Mouse (Mus musculus) heart, embryonic 14.5 days (tissue): ENCODE results near the gene Scrn3. TPM values are rescaled to one million over a fixed set of nuclear protein-coding genes. Genes with fewer than 3 reads are reported as not detected.

ENCODE experiments used
- ATAC-seq: fragments of 200-750 bp; cut with Nextera tagmentation; 2 replicates; pipeline ENCODE4 v1.8.0; 2017; ENCODE audit warnings: low read depth, moderate TSS enrichment; ENCODE audit not compliant: insufficient number of reproducible peaks, insufficient read depth, low FRiP score
- H3K27ac ChIP-seq, 2 experiments: fragments of 200-500 bp in 1 of 2; fragments of 300-500 bp in 1 of 2; sonication (generic) in 1 of 2; replicated peaks in 1 of 2; 2 replicates each; pipeline ENCODE4 v1.5.1; 2012 to 2014; ENCODE audit warnings: low read depth in 2 of 2, low read length in 2 of 2, control low read depth in 1 of 2, mild to moderate bottlenecking in 1 of 2, mixed read lengths in 1 of 2; ENCODE audit not compliant: control insufficient read depth in 1 of 2, insufficient read depth in 1 of 2
- H3K27me3 ChIP-seq: fragments of 300-500 bp; sonication (generic); 2 replicates; pipeline ENCODE4 v1.6.1; 2014; ENCODE audit warnings: mild to moderate bottlenecking, low read length, control low read depth; ENCODE audit not compliant: control insufficient read depth, insufficient read depth
- H3K36me3 ChIP-seq: fragments of 300-500 bp; sonication (generic); 2 replicates; pipeline ENCODE4 v1.6.1; 2014; ENCODE audit warnings: mild to moderate bottlenecking, control low read depth, low read length, mixed read lengths; ENCODE audit not compliant: control insufficient read depth, insufficient read depth
- H3K4me1 ChIP-seq, 2 experiments: fragments of 200-500 bp in 1 of 2; fragments of 300-500 bp in 1 of 2; sonication (generic) in 1 of 2; 2 replicates each; pipeline ENCODE4 v1.6.1; 2012 to 2014; ENCODE audit warnings: low read length in 2 of 2, control low read depth in 1 of 2, mixed read lengths in 1 of 2; ENCODE audit not compliant: control insufficient read depth in 2 of 2, insufficient read depth in 2 of 2
- H3K4me2 ChIP-seq: fragments of 300-500 bp; sonication (generic); 2 replicates; pipeline ENCODE4 v1.6.1; 2014; ENCODE audit warnings: mild to moderate bottlenecking, low read length
- H3K4me3 ChIP-seq, 2 experiments: fragments of 200-500 bp in 1 of 2; fragments of 300-500 bp in 1 of 2; sonication (generic) in 1 of 2; 2 replicates each; pipeline ENCODE4 v1.5.1; 2012 to 2014; ENCODE audit warnings: low read length in 2 of 2, mild to moderate bottlenecking in 2 of 2, control low read depth in 1 of 2, low read depth in 1 of 2, moderate library complexity in 1 of 2; ENCODE audit not compliant: control insufficient read depth in 1 of 2, insufficient read depth in 1 of 2
- H3K9ac ChIP-seq: fragments of 300-500 bp; sonication (generic); 2 replicates; pipeline ENCODE4 v1.6.1; 2014; ENCODE audit warnings: mild to moderate bottlenecking, low read length
- H3K9me3 ChIP-seq: fragments of 300-500 bp; sonication (generic); 2 replicates; pipeline ENCODE4 v1.6.1; 2016; ENCODE audit warnings: low read length, control low read depth; ENCODE audit not compliant: control insufficient read depth
- WGBS: fragments of 180-500 bp; shearing (Covaris S2); extraction: QIAGEN DNeasy Blood & Tissue Kit; methylation state at CpG from one replicate; pipeline ENCODE4 v1.1.7; 2014; 5-methylcytosine and 5-hydroxymethylcytosine counted together
- polyA plus RNA-seq: library from polyadenylated mRNA; unstranded; fragments of >200 nt; fragmentation: Nextera tagmentation; extraction: Ambion mirVana; gene quantifications from 2 replicates; pipeline ENCODE4 v1.2.1, GENCODE M21; 2014

Gene Scrn3
- polyA plus RNA-seq, 1 experiment from 2014 or later: 13.7 TPM

DNA sequence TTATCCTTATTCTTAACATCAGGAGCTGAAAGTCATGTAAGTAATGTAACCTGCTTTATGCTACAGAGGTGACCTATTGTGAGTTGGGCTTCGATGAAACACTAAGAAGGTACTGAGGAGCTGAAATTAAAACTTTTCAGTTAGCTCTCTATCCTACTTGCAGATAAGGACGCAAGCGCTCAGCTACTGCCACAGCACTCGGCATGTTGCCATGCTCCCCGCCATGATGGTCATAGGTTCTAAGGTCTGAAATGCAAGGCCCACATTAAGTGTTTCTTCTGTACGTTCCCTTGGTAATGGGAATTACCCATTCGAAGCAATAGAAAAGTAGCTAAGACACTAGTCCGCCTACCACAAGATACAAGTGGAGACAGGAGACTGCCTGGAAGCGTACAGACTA is 9.7 kb upstream of the Scrn3 start:
- Histone ChIP-seq H3K27me3 (no peaks in the 10 kb centered on the region), H3K4me1 (no peaks in the 10 kb centered on the region), H3K4me2 (no peak overlapping the region), H3K9me3 (no peaks in the 10 kb centered on the region), H3K9ac (no peak overlapping the region), H3K27ac (no peak overlapping the region), H3K4me3 (no peak overlapping the region), H3K36me3 (peaks cover 84% of the 10 kb centered on the region)
- no peak for ATAC-seq
- WGBS: 92% methylated on average over 9 of the region's 9 CpGs

- Histone ChIP-seq H3K9me3 (no peaks in the 10 kb centered on the region), H3K36me3 (peaks cover 88% of the 10 kb centered on the region), H3K4me2 (no peak overlapping the region), H3K27me3 (no peaks in the 10 kb centered on the region), H3K27ac (no peak overlapping the region), H3K4me3 (no peak overlapping the region), H3K9ac (no peak overlapping the region), H3K4me1 (no peaks in the 10 kb centered on the region)
- ATAC-seq: no peak
- 90% methylated on average over 5 of the region's 5 CpGs for WGBS
These were observed 7.9 kb upstream of the Scrn3 start for GRCm38 (mm10) chr2:73304506-73304905.

- 94% methylated on average over 7 of the region's 7 CpGs for WGBS
- peaks cover 89% of the 10 kb centered on the region for H3K36me3 ChIP-seq
- H3K9me3 ChIP-seq: no peaks in the 10 kb centered on the region
- H3K4me2 ChIP-seq: no peak overlapping the region
- no peak for ATAC-seq
- H3K27me3 ChIP-seq: no peaks in the 10 kb centered on the region
- H3K9ac ChIP-seq: no peak overlapping the region
- H3K4me1 ChIP-seq: no peaks in the 10 kb centered on the region
- H3K4me3 ChIP-seq: no peak overlapping the region
- H3K27ac ChIP-seq: no peak overlapping the region
These were observed 6.4 kb upstream of the Scrn3 start for GRCm38 (mm10) chr2:73306006-73306405.

DNA sequence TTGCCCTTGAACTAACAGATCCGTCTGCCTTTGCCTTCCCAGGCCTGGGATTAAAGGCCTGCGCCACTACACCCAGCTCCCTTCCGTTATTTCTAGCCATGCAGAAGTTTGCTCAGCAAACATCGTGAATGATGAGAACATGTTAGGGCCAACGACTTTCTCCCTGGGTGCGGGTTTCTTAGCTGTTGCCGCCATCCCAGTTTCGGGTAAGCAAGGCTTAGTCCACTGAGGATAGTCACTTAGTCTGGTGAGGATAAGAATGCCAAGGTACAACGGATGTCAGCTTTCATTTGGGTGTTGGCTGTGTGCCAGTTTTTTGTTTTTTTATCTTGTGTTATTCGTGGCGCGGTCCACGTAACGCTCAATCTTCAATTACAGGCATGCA is 708 bp downstream of the Scrn3 start:
- H3K9ac ChIP-seq: peak overlapping the region; percentile 84
- peak overlapping the region; percentile 50 to 78 for H3K4me3 ChIP-seq
- H3K4me1 ChIP-seq: peaks cover 0 to 13% of the 10 kb centered on the region in 2 experiments; a peak in 3 of 4 replicates
- 24% methylated on average over 14 of the region's 14 CpGs for WGBS
- no peaks in the 10 kb centered on the region for H3K9me3 ChIP-seq
- peaks cover 30% of the 10 kb centered on the region for H3K36me3 ChIP-seq
- peak overlapping the region; percentile 77 for H3K4me2 ChIP-seq
- peak overlapping the region; percentile 79 to 90 for H3K27ac ChIP-seq
- ATAC-seq: 0 out of 2 replicates have a peak, but pooled peaks have one; percentile 10
- no peaks in the 10 kb centered on the region for H3K27me3 ChIP-seq

DNA sequence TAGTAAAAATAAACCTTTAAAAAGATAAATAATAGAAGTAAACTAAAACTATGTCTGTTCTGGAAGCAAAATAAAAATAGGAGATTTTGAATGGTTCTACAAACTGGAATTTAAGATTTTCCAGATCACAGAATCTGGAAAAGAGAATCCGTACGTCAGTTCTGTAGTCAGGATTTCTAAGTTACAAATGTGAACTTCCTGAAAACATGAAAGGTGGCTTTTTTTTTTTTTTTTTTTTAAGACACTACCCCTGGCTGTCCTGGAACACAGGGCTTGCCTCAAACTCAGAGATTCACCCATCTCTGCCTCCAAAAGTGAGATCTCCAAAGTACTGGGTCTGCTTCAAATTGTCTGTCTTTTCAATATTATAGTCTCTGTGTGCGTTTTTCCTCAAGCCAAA is 1.9 kb downstream of the Scrn3 start:
- peaks cover 27% of the 10 kb centered on the region for H3K36me3 ChIP-seq
- H3K9me3 ChIP-seq: no peaks in the 10 kb centered on the region
- peaks cover 0 to 13% of the 10 kb centered on the region in 2 experiments; a peak in 3 of 4 replicates for H3K4me1 ChIP-seq
- H3K4me2 ChIP-seq: no peak overlapping the region
- no peak overlapping the region for H3K27ac ChIP-seq
- H3K27me3 ChIP-seq: no peaks in the 10 kb centered on the region
- H3K9ac ChIP-seq: no peak overlapping the region
- H3K4me3 ChIP-seq: no peak overlapping the region
- ATAC-seq: no peak
- WGBS: 89% methylated on average over 3 of the region's 3 CpGs

- peaks cover 22% of the 10 kb centered on the region for H3K36me3 ChIP-seq
- no peak overlapping the region for H3K27ac ChIP-seq
- H3K9me3 ChIP-seq: no peaks in the 10 kb centered on the region
- ATAC-seq: no peak
- WGBS: 93% methylated on average over 9 of the region's 9 CpGs
- H3K4me3 ChIP-seq: no peak overlapping the region
- no peak overlapping the region for H3K9ac ChIP-seq
- no peak overlapping the region for H3K4me2 ChIP-seq
- H3K4me1 ChIP-seq: peaks cover 0 to 5% of the 10 kb centered on the region in 2 experiments; a peak in 1 of 4 replicates
- no peaks in the 10 kb centered on the region for H3K27me3 ChIP-seq
These were observed 5.0 kb downstream of the Scrn3 start for GRCm38 (mm10) chr2:73317426-73317825.

- Histone ChIP-seq H3K4me1 (no peaks in the 10 kb centered on the region), H3K27ac (no peak overlapping the region), H3K9ac (no peak overlapping the region), H3K4me3 (no peak overlapping the region), H3K4me2 (no peak overlapping the region), H3K27me3 (no peaks in the 10 kb centered on the region), H3K36me3 (peaks cover 22% of the 10 kb centered on the region), H3K9me3 (no peaks in the 10 kb centered on the region)
- 76% methylated on average over 5 of the region's 5 CpGs for WGBS
- no peak for ATAC-seq
These were observed 6.8 kb downstream of the Scrn3 start for GRCm38 (mm10) chr2:73319218-73319617.

DNA sequence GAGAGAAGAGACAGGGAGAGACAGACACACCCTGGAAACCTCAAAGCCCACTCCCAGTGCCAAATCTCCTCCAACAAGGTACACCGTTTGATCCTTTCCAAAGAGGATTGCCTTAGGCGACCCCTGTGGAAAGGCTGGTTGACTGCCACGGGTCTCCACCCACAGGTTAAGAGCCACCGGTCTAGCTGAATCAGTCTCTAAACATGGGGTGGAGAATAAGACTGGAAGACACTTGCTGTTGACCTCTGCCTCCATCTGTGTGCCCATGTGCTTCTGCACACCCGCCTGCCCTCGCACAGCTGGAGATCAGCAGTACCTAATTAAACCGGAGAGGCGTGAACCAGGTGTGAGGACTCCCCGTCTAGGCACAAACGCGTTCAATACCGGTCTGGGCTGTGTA is 10.6 kb downstream of the Scrn3 start:
- no peak for ATAC-seq
- Histone ChIP-seq H3K4me3 (no peak overlapping the region), H3K9me3 (no peaks in the 10 kb centered on the region), H3K36me3 (peaks cover 16% of the 10 kb centered on the region), H3K4me2 (no peak overlapping the region), H3K27me3 (no peaks in the 10 kb centered on the region), H3K27ac (no peak overlapping the region), H3K9ac (no peak overlapping the region), H3K4me1 (no peaks in the 10 kb centered on the region)
- WGBS: 55% methylated on average over 12 of the region's 12 CpGs
